Mouse (Mus musculus): ENCODE measurements around the gene Tiam1.

- TF ChIP-seq CTCF (IDR thresholded peaks at IDR 0.05; ENCODE audit: low read depth) (no peak), EP300 (optimal IDR thresholded peaks at IDR 0.05) (no peak)
These were observed 337.6 kb downstream of the Tiam1 start for GRCm38 (mm10) chr16:89805946-89806345.

Measured in stomach, postnatal 0 days (tissue).